Mouse (Mus musculus) adrenal gland, postnatal 14 days (tissue): Measurements from ENCODE around the gene Rwdd2b. TPM values are rescaled to one million over a fixed set of nuclear protein-coding genes. Genes with fewer than 3 reads are reported as not detected.

Source experiments
- DNase-seq: peaks from one replicate; pipeline ENCODE4 v3.0.0; 2021; ENCODE audit warnings: mixed read lengths
- total RNA-seq: library from RNA; stranded (reverse); gene quantifications from 2 replicates; pipeline ENCODE4 v1.2.3, GENCODE M21; 2021

Rwdd2b gene
- total RNA-seq, 1 experiment from 2014 or later = 6.4 TPM

DNA sequence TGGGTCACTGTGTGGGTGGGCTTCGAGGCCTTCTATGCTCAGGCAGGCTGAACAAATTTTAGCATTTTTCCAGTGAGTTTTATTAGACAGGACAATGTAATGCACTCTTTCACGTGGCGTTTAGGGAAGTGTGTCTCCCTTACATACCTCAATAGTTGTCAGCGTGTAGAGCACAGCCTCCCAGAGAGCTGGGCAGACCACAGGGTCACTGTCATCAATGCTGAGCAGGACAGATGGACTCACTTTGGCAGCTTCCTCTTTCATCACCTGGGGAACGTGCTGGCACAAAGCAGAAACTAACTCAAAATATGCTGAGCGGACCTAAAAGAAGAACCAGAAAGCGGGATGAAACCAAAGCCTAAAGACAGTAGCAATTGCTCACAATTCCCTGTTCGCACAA is 19.7 kb downstream of the Rwdd2b start:
- DNase-seq = no peak

DNA sequence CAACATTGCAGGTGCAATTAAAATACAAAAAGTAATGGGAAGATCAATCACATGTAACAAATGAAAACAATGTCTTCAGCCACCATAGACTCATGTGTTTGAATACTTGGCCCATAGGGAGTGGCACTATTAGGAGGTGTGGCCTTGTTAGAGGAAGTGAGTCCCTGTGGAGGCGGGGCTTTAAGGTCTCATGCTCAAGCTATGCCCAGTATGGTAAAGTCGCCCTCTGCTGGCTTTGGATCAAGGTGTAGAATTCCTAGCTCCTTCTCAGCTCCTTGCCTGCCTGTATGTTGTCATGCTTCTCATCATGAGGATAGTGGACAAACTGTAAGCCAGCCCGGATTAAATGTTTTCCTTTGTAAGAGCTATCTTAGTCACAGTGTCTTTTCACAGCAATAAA is 35.4 kb downstream of the Rwdd2b start:
- peak; percentile 36 for DNase-seq

DNA sequence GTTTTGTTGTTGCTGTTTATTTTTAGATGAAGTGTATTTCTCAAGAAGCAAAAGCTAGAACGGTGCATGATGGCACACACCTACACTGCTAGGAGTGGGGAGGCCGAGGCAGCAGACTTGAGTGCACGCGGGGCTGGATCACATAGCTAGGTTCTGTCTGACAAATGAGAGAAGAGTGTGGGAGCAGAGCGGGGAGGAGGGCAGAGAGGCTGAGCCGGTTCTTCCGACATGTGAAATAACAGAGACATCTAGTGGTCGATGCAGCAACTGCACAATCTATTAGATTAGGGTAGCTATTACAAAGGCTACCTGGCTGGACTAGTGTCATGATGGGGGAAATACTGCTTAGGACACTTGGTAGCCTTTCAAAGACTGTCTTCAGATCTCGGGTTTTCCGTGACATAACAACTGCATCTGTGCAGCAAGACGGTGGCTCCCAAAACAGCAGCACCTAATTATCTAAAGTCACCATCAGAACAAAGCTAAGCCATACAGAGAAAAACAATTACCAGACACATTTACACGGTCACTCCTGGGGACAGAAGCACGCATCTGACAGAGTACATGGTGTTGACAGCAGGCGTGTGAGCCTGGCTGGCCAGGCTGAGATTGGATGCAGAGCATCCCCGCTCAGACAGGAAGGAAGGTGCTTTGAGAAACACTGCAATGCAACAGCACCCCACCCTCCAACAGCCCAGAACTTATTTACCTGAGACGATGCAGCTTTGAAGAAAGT is 46.4 kb downstream of the Rwdd2b start:
- DNase-seq = peak; percentile 69

DNA sequence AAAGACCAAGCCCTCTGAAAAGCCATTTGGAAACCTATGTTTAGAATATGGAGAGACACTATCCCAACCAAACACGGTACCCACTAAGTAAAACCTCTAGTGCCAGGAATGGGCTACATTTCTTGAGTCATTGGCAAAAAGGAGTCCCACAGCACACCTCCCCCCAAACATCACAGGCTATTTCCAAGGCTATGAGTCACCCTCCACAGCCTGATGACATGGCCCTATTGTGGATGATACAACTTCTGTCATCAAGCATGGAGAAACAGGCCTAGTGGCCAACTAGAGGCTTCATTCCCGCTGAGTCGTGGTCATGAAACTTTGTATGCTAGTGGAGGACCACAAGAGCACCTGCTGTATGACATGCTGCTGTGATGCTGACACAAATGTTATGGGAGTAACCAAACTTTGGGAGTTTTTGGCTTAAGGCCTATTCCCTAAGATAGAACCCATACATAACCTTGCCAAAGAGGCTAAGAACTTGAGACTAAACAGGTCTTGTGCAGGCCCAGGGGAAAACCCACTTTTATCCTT is 52.9 kb downstream of the Rwdd2b start:
- DNase-seq = peak; percentile 54

DNA sequence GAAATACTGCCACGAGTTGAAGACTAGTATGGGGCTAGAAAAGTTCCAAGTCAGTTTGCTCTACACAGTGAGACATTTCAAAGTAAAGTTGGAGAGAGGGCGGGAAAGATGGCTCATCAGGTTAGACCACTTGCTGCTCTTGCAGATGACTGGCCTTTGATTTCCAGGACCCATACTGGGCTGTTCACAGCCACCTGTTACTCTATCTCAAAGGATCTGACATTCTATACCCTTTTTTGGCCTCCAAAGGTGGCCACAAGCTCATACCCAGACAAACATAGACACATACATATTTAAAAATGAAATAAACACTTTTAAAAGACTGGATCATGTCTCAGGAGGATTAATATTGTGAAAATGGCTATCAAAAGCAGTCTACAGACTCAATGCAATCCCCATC is 56.0 kb downstream of the Rwdd2b start:
- DNase-seq = no peak

Other genes starting within 250 kb of the Rwdd2b start
- 21.0 and 24.1 TPM in 2 replicates for gene N6amt1, start 86.4 kb downstream of the Rwdd2b start, total RNA-seq
- 33.6 and 35.7 TPM in 2 replicates for gene Ltn1, start 8.0 kb downstream of the Rwdd2b start, total RNA-seq
- 78.6 and 78.9 TPM in 2 replicates for gene Usp16, start 14.1 kb upstream of the Rwdd2b start, total RNA-seq
- 192 and 207 TPM in 2 replicates for gene Cct8, start 55.3 kb upstream of the Rwdd2b start, total RNA-seq
- gene Map3k7cl, start 112.8 kb upstream of the Rwdd2b start, total RNA-seq = 1.2 and 2.3 TPM in 2 replicates